Mouse (Mus musculus) gastrocnemius, postnatal 10 days (tissue): Measurements from ENCODE around the gene Ppp1r15a. TPM values are rescaled to one million over a fixed set of nuclear protein-coding genes. Genes with fewer than 3 reads are reported as not detected.

Source experiments
- DNase-seq: peaks from one replicate; pipeline ENCODE4 v3.0.0; 2021; ENCODE audit warnings: mixed read lengths
- long read RNA-seq, 2 experiments: library from polyadenylated mRNA; stranded (forward); transcript quantifications; one replicate each; pipeline ENCODE4 v2.0.0; 2021
- total RNA-seq, 2 experiments: library from RNA; stranded (reverse); gene quantifications; 2 replicates each; pipeline ENCODE4 v1.2.3; 2021

Ppp1r15a gene
- total RNA-seq = 10 to 100 TPM; 16.3 to 16.9 TPM
- long read RNA-seq, experiment 1, transcript Ppp1r15a-201 (3 exons, 2,333 nt) = major isoform, 33 of 35 reads
- long read RNA-seq, experiment 1, partial matches to known transcripts = 0 of 35 reads
- long read RNA-seq, experiment 1, other reads (novel, unspliced or antisense) = 1 of 35 reads
- long read RNA-seq, experiment 2, transcript Ppp1r15a-201 (3 exons, 2,333 nt) = major isoform, 18 of 21 reads
- long read RNA-seq, experiment 2, partial matches to known transcripts = 0 of 21 reads
- long read RNA-seq, experiment 2, other reads (novel, unspliced or antisense) = 2 of 21 reads

- peak; percentile 93 for DNase-seq
Observed at GRCm38 (mm10) chr7:45525809-45526473, at the start of gene Ppp1r15a, which contains the start of gene Plekha4. Ppp1r15a (minus strand) TSS chr7:45526268. Plekha4 (plus strand) TSS chr7:45526330.

- DNase-seq = no peak
Observed at GRCm38 (mm10) chr7:45574472-45575379, 48.7 kb upstream of the Ppp1r15a start.

GRCm38 (mm10) chr7:45573954-45574353, 47.9 kb upstream of the Ppp1r15a start:
- DNase-seq = no peak

- no peak for DNase-seq
Observed at GRCm38 (mm10) chr7:45571966-45572365, 45.9 kb upstream of the Ppp1r15a start.

GRCm38 (mm10) chr7:45570103-45570741, 44.2 kb upstream of the Ppp1r15a start, which contains the start of gene Bcat2:
Bcat2 (plus strand) TSS chr7:45570153.
- peak; percentile 76 for DNase-seq

GRCm38 (mm10) chr7:45568601-45569473, 42.8 kb upstream of the Ppp1r15a start:
- no peak for DNase-seq

GRCm38 (mm10) chr7:45567780-45568516, 41.9 kb upstream of the Ppp1r15a start:
- peak; percentile 83 for DNase-seq

- no peak for DNase-seq
Observed at GRCm38 (mm10) chr7:45567112-45567779, 41.2 kb upstream of the Ppp1r15a start.

- no peak for DNase-seq
Observed at GRCm38 (mm10) chr7:45565446-45565845, 39.4 kb upstream of the Ppp1r15a start.

- DNase-seq = no peak
Observed at GRCm38 (mm10) chr7:45564811-45565210, 38.7 kb upstream of the Ppp1r15a start.

GRCm38 (mm10) chr7:45561624-45562520, 35.8 kb upstream of the Ppp1r15a start:
- DNase-seq = no peak

GRCm38 (mm10) chr7:45560843-45561623, 35.0 kb upstream of the Ppp1r15a start:
- peak; percentile 78 for DNase-seq

GRCm38 (mm10) chr7:45560241-45560640, 34.2 kb upstream of the Ppp1r15a start:
- no peak for DNase-seq

GRCm38 (mm10) chr7:45558907-45559306, 32.8 kb upstream of the Ppp1r15a start:
- no peak for DNase-seq

- DNase-seq = peak; percentile 84
Observed at GRCm38 (mm10) chr7:45555787-45556186, 29.7 kb upstream of the Ppp1r15a start.

- no peak for DNase-seq
Observed at GRCm38 (mm10) chr7:45554744-45555143, 28.7 kb upstream of the Ppp1r15a start, which contains the start of gene Hsd17b14. Hsd17b14 (plus strand) TSS chr7:45554893.

- DNase-seq = no peak
Observed at GRCm38 (mm10) chr7:45553990-45554389, 27.9 kb upstream of the Ppp1r15a start.

GRCm38 (mm10) chr7:45553519-45553918, 27.5 kb upstream of the Ppp1r15a start:
- no peak for DNase-seq
